Mouse (Mus musculus): Measurements from ENCODE around the gene Tshz2.

GRCm38 (mm10) chr2:169790439-169791131 is 157.8 kb downstream of the Tshz2 start:
- no peak for TF ChIP-seq MAX (IDR thresholded peaks at IDR 0.05)
- TF ChIP-seq USF1 (IDR thresholded peaks at IDR 0.05; ENCODE audit: low read depth), result no peak
